ENCODE assay signal across 22 mouse cellular contexts in genomic region chr13:92576688-92577087, GRCm38 (mm10). TPM values are rescaled to one million over a fixed set of nuclear protein-coding genes. Genes with fewer than 3 reads are reported as not detected.
A peak's percentile ranks its signal among the peaks of the same experiment; 100 is the strongest.
DNase-seq lines count a peak whose midpoint lies in the region; ATAC-seq and TF ChIP-seq lines count a peak whose summit lies in the region.
"Had no signal": no experiment of that assay in that cellular context is flagged by ENCODE, and none has a peak within 500 bp of the region (broad histone marks: within the 10 kb centered on the region; RNA-seq: fewer than 3 reads in every experiment).

No protein-coding gene starts in this region.

- ATAC-seq in megakaryocyte, adult 5-6 weeks (ENCODE audit: poor library complexity, severe bottlenecking), result peak; percentile 32; the same call in 1 of the 2 replicates
- ATAC-seq in hindbrain, embryonic 13.5 days (ENCODE audit: low FRiP score), result no peak
- no peak for ATAC-seq in liver, embryonic 12.5 days
- ATAC-seq: activated CD4-positive, CD25-positive, alpha-beta regulatory T cell, adult 4 months; forebrain, embryonic 13.5 days; intestine, embryonic 15.5 days had no signal

- DNase-seq in 416B (ENCODE audit: low read depth) (peak; percentile 4), A20 (ENCODE audit: low read depth, low spot score) (peak; percentile 52), ZHBTc4 (ENCODE audit: low read depth, low spot score) (peak; percentile 19)
- no peak for DNase-seq in layer of hippocampus, adult 8-10 months (ENCODE audit: low spot score in 2 of 2)
- no peak for DNase-seq in thymus, adult 2 months
- DNase-seq: adrenal gland, postnatal 14 days; cerebellum, adult 11-12 months; cerebellum, adult 9-10 months; cerebellum, postnatal 25 days; gastrocnemius, postnatal 10 days; heart, postnatal 10 days; heart, postnatal 4 days had no signal

- H3K36me3 ChIP-seq in hindbrain, embryonic 13.5 days, result no peaks in the 10 kb centered on the region
- no peaks in the 10 kb centered on the region for H3K36me3 ChIP-seq in thymus, adult 2 months (ENCODE audit: control insufficient read depth, insufficient read depth, low read length)
- no peaks in the 10 kb centered on the region for H3K36me3 ChIP-seq in liver, embryonic 12.5 days
- H3K36me3 ChIP-seq: embryonic facial prominence, embryonic 13.5 days; intestine, embryonic 15.5 days had no signal

- H3K9ac ChIP-seq in hindbrain, embryonic 13.5 days, result no peak overlapping the region
- no peak overlapping the region for H3K9ac ChIP-seq in liver, embryonic 12.5 days
- H3K9ac ChIP-seq: embryonic facial prominence, embryonic 13.5 days; forebrain, embryonic 13.5 days; hindbrain, embryonic 14.5 days; intestine, embryonic 15.5 days had no signal

- WGBS in hindbrain, embryonic 13.5 days, result 47% methylated on average over 6 of the region's 6 CpGs
- WGBS in thymus, adult 2 months, result 17% methylated on average over 6 of the region's 6 CpGs
- 44% methylated on average over 6 of the region's 6 CpGs for WGBS in liver, embryonic 12.5 days (ENCODE audit: insufficient replicate concordance)

- no peak for TF ChIP-seq POLR2A in thymus, adult 2 months (IDR thresholded peaks at IDR 0.05; ENCODE audit: control insufficient read depth, extremely low read depth, insufficient read depth, low read length, poor library complexity)

- no peaks in the 10 kb centered on the region for H3K4me1 ChIP-seq in hindbrain, embryonic 13.5 days (replicated peaks)
- H3K4me1 ChIP-seq in thymus, adult 2 months (replicated peaks; ENCODE audit: control insufficient read depth, insufficient read depth, low read length), result no peaks in the 10 kb centered on the region
- peaks cover 13% of the 10 kb centered on the region for H3K4me1 ChIP-seq in liver, embryonic 12.5 days
- H3K4me1 ChIP-seq: embryonic facial prominence, embryonic 13.5 days had no signal

- no peaks in the 10 kb centered on the region for H3K27me3 ChIP-seq in hindbrain, embryonic 13.5 days
- no peaks in the 10 kb centered on the region; the same call in 1 of the 2 replicates for H3K27me3 ChIP-seq in thymus, adult 2 months (ENCODE audit: control insufficient read depth, insufficient read depth, low read length)
- H3K27me3 ChIP-seq in liver, embryonic 12.5 days (replicated peaks), result no peaks in the 10 kb centered on the region
- H3K27me3 ChIP-seq: embryonic facial prominence, embryonic 13.5 days; forebrain, embryonic 13.5 days; intestine, embryonic 15.5 days had no signal

- H3K27ac ChIP-seq in hindbrain, embryonic 13.5 days, result no peak overlapping the region
- no peak overlapping the region for H3K27ac ChIP-seq in thymus, adult 2 months (ENCODE audit: control insufficient read depth, insufficient read depth, low read length)
- no peak overlapping the region for H3K27ac ChIP-seq in liver, embryonic 12.5 days
- H3K27ac ChIP-seq: embryonic facial prominence, embryonic 13.5 days; forebrain, embryonic 13.5 days; hindbrain, embryonic 14.5 days; intestine, embryonic 15.5 days had no signal

- H3K4me3 ChIP-seq in hindbrain, embryonic 13.5 days, result no peak overlapping the region
- H3K4me3 ChIP-seq in thymus, adult 2 months (ENCODE audit: control insufficient read depth, insufficient read depth, low read length), result no peak overlapping the region
- H3K4me3 ChIP-seq in liver, embryonic 12.5 days, result no peak overlapping the region
- H3K4me3 ChIP-seq: embryonic facial prominence, embryonic 13.5 days; forebrain, embryonic 13.5 days; intestine, embryonic 15.5 days had no signal

- no peak overlapping the region for H3K4me2 ChIP-seq in hindbrain, embryonic 13.5 days
- no peak overlapping the region for H3K4me2 ChIP-seq in liver, embryonic 12.5 days
- H3K4me2 ChIP-seq: embryonic facial prominence, embryonic 13.5 days; forebrain, embryonic 13.5 days; hindbrain, embryonic 14.5 days; intestine, embryonic 15.5 days had no signal

- H3K9me3 ChIP-seq in hindbrain, embryonic 13.5 days, result no peaks in the 10 kb centered on the region
- no peaks in the 10 kb centered on the region for H3K9me3 ChIP-seq in liver, embryonic 12.5 days (replicated peaks)
- H3K9me3 ChIP-seq: embryonic facial prominence, embryonic 13.5 days; forebrain, embryonic 13.5 days; intestine, embryonic 15.5 days had no signal

- no peak for TF ChIP-seq CTCF in thymus, adult 2 months (IDR thresholded peaks at IDR 0.05; ENCODE audit: borderline replicate concordance, control insufficient read depth, extremely low read depth, insufficient read depth, low read length, poor library complexity)

RNA-seq across cellular contexts. Expression of gene Spz1, which starts 0.7 kb away (rescaled TPM):
- not detected in 2 replicates for total RNA-seq in megakaryocyte, adult 5-6 weeks (2015)
- total RNA-seq in megakaryocyte, adult 5-6 weeks (2017), result 0.18 TPM in 1 of 2 replicates, not detected in the other
- not detected for total RNA-seq in layer of hippocampus, adult 8-10 months (2022)
- not detected in 2 replicates for polyA plus RNA-seq in hindbrain, embryonic 13.5 days (2015; fragmentation: Nextera tagmentation; extraction: Ambion mirVana)
- 0.15 and 0.22 TPM in 2 replicates for polyA plus RNA-seq in thymus, adult 2 months (2012; rRNA removed)
- polyA plus RNA-seq in liver, embryonic 12.5 days (2016; fragmentation: Nextera tagmentation; extraction: Ambion mirVana), result not detected in 2 replicates
- total RNA-seq: adrenal gland, adult 18-20 months; adrenal gland, postnatal 14 days; gastrocnemius, postnatal 10 days; heart, postnatal 10 days; heart, postnatal 4 days had no signal
- polyA plus RNA-seq: activated CD4-positive, CD25-positive, alpha-beta regulatory T cell, adult 4 months; embryonic facial prominence, embryonic 13.5 days; forebrain, embryonic 13.5 days; heart, embryonic 14.5 days; hindbrain, embryonic 14.5 days; intestine, embryonic 15.5 days had no signal

RNA-seq across cellular contexts. Expression of gene Serinc5, which starts 34.2 kb away (rescaled TPM):
- total RNA-seq in megakaryocyte, adult 5-6 weeks (2015), result 10.8 and 12.0 TPM in 2 replicates
- total RNA-seq in megakaryocyte, adult 5-6 weeks (2017), result 9.7 and 11.8 TPM in 2 replicates
- total RNA-seq in layer of hippocampus, adult 8-10 months (2022), result 10 to 100 TPM; 64.2 to 73.9 (median 70.0) TPM
- 15.8 and 18.6 TPM in 2 replicates for polyA plus RNA-seq in hindbrain, embryonic 13.5 days (2015; fragmentation: Nextera tagmentation; extraction: Ambion mirVana)
- 108 and 109 TPM in 2 replicates for polyA plus RNA-seq in thymus, adult 2 months (2012; rRNA removed)
- polyA plus RNA-seq in liver, embryonic 12.5 days (2016; fragmentation: Nextera tagmentation; extraction: Ambion mirVana), result 26.7 and 27.6 TPM in 2 replicates

RNA-seq across cellular contexts. Expression of gene Zfyve16, which starts 46.0 kb away (rescaled TPM):
- 11.5 and 13.0 TPM in 2 replicates for total RNA-seq in megakaryocyte, adult 5-6 weeks (2015)
- total RNA-seq in megakaryocyte, adult 5-6 weeks (2017), result 10.9 and 14.7 TPM in 2 replicates
- 10 to 100 TPM; 17.6 to 21.0 (median 19.3) TPM for total RNA-seq in layer of hippocampus, adult 8-10 months (2022)
- 11.2 and 11.5 TPM in 2 replicates for polyA plus RNA-seq in hindbrain, embryonic 13.5 days (2015; fragmentation: Nextera tagmentation; extraction: Ambion mirVana)
- polyA plus RNA-seq in thymus, adult 2 months (2012; rRNA removed), result 3.3 and 3.9 TPM in 2 replicates
- polyA plus RNA-seq in liver, embryonic 12.5 days (2016; fragmentation: Nextera tagmentation; extraction: Ambion mirVana), result 3.0 and 3.1 TPM in 2 replicates

Comparison
In these comparisons a context has a peak if more than half of its experiments do, and no peak if none do; other contexts are left out.
1. DNase-seq: peak in 416B (single experiment), A20 (single experiment) and ZHBTc4 (single experiment); none in layer of hippocampus, adult 8-10 months (0 of 2) and thymus, adult 2 months (single experiment).